Mouse (Mus musculus) cerebellum, postnatal 4 days (tissue): ENCODE measurements around the gene Olfr49.

Experiments used
- DNase-seq, 2 experiments: peaks; one replicate each; pipeline ENCODE4 v3.0.0; 2022; ENCODE audit warnings: low spot score in 2 of 2, mixed read lengths in 1 of 2

The Olfr49 gene

GRCm38 (mm10) chr14:54284839-54285238 is at the start of gene Olfr49:
Gene Olfr49, minus strand, starts transcription at chr14:54284939.
- no peak for DNase-seq

- no peak for DNase-seq
Observed at GRCm38 (mm10) chr14:54333452-54334189, 48.9 kb upstream of the Olfr49 start.

- DNase-seq, result no peak
Observed at GRCm38 (mm10) chr14:54332176-54333074, 47.7 kb upstream of the Olfr49 start.

- no peak for DNase-seq
Observed at GRCm38 (mm10) chr14:54331178-54331577, 46.4 kb upstream of the Olfr49 start.

- no peak for DNase-seq
Observed at GRCm38 (mm10) chr14:54329201-54329600, 44.5 kb upstream of the Olfr49 start.

- DNase-seq, result no peak
Observed at GRCm38 (mm10) chr14:54328548-54328947, 43.8 kb upstream of the Olfr49 start.

GRCm38 (mm10) chr14:54324486-54324885 is 39.7 kb upstream of the Olfr49 start:
- DNase-seq, result no peak

- DNase-seq, result no peak
Observed at GRCm38 (mm10) chr14:54321556-54322376, 37.0 kb upstream of the Olfr49 start.

GRCm38 (mm10) chr14:54311763-54312162 is 27.0 kb upstream of the Olfr49 start:
- no peak for DNase-seq

- no peak for DNase-seq
Observed at GRCm38 (mm10) chr14:54300676-54301075, 15.9 kb upstream of the Olfr49 start.

GRCm38 (mm10) chr14:54300136-54300535 is 15.4 kb upstream of the Olfr49 start:
- DNase-seq, result no peak

GRCm38 (mm10) chr14:54276446-54276845 is 8.3 kb downstream of the Olfr49 start:
- DNase-seq, result no peak

GRCm38 (mm10) chr14:54272696-54273095 is 12.0 kb downstream of the Olfr49 start:
- DNase-seq, result no peak

GRCm38 (mm10) chr14:54271976-54272606 is 12.6 kb downstream of the Olfr49 start:
- DNase-seq, result no peak

GRCm38 (mm10) chr14:54270413-54270812 is 14.3 kb downstream of the Olfr49 start:
- no peak for DNase-seq

- DNase-seq, result no peak
Observed at GRCm38 (mm10) chr14:54269566-54269965, 15.2 kb downstream of the Olfr49 start.

- no peak for DNase-seq
Observed at GRCm38 (mm10) chr14:54267966-54268365, 16.8 kb downstream of the Olfr49 start.

- DNase-seq, result no peak
Observed at GRCm38 (mm10) chr14:54265951-54266350, 18.8 kb downstream of the Olfr49 start.

- no peak for DNase-seq
Observed at GRCm38 (mm10) chr14:54265093-54265492, 19.6 kb downstream of the Olfr49 start.

- DNase-seq, result no peak
Observed at GRCm38 (mm10) chr14:54264231-54264630, 20.5 kb downstream of the Olfr49 start.

- no peak for DNase-seq
Observed at GRCm38 (mm10) chr14:54263099-54263498, 21.6 kb downstream of the Olfr49 start.
